Mouse (Mus musculus) naive thymus-derived CD4-positive, alpha-beta T cell, adult 2 months (primary cell): ENCODE results near the gene Lrrc3c.

Source experiments
- DNase-seq: peaks from one replicate; pipeline ENCODE4 v3.0.0-alpha.2; 2011; ENCODE audit warnings: low read depth

Lrrc3c gene

DNA sequence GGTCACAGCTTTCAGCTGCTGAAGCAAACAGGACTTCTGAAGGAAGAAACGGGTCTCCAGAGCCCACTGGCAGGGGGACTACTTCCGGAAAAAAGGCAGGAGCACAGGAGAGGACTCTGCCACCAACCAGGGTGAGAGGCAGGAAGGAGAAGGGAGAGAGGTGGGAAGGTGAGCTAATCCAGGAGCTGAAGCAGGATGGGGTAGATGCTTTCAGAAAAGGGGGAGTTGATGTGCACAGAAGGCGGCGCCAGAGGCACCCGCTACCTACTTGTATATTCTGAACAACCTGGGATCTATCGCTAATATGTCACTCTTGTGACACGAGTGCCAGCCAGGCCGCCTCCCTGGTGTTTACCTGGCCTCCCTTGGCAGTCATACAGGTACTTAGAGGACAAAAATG is at the start of gene Lrrc3c:
Gene Lrrc3c, plus strand, starts transcription at position 301 of the 400 bp plus-strand sequence.
- DNase-seq, result no peak

DNA sequence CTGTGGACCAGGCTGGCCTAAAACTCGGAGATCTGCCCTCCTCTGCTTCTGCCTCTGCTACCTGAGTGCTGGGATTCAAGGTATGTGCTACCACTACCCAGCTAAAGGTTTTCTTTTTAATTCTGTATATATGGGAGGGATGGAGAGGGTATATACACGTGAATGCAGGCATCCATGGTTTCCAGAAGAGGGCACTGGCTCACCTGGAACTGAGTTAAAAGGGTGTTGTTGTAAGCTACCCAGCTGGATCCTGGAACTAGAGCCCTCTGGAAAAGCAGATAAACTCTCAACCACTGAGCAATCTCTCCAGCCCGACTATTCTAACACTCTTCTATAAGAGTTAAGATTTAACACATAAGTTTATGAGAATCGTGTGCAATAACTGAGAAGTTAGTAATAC is 48.7 kb upstream of the Lrrc3c start:
- DNase-seq, result no peak

- peak; percentile 88 for DNase-seq
These were observed 47.6 kb upstream of the Lrrc3c start for GRCm38 (mm10) chr11:98550311-98550974.

- DNase-seq, result peak; percentile 99
These were observed 46.9 kb upstream of the Lrrc3c start, which contains the start of gene Zpbp2 for GRCm38 (mm10) chr11:98550975-98551828. Gene Zpbp2, plus strand, starts transcription at chr11:98551097.

DNA sequence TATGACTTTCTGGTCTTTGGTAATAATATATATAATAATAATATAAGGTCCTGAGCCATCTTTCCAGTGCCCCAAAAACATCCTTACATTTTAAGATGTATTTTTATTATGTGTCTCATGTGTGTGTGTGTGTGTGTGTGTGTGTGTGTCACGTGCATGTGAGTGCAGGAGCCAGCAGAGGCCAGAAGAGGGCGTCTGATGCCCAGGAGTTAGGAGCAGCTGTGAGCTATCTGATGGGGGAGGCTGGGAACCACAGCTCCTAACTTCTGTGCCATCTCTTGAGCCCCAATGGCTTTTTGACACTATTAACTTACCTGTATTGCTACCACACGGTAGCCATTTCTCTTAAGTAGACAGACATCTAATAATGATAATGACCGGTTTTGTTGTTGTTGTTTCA is 44.1 kb upstream of the Lrrc3c start:
- no peak for DNase-seq

DNA sequence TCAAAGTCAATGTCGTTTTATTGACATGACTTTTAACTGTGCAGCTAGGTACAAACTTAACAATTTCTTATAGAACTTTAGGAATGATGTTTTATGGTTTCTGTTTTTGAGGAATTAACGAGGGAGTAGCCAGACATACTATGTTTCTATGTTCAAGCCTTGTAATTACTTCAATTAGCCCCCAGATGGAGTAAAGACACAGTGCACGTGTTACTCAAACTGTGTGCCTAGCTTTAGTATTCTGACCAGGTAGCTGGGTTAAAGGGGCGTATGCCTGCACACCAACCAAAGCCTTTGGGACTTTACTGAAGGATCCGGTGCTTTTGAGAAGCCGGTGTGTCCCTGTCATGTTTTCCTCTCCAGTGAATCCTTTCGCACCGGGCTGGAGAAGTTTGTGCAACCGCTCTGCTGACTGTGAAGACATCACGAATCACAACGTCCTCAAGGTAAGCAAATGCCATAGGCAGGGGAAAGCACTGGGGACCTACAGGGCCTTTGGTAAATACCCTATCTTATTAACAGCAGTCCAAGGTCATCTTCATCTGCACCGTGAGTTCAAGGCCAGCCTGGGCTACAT is 42.9 kb upstream of the Lrrc3c start:
- peak; percentile 53 for DNase-seq

- no peak for DNase-seq
These were observed 37.1 kb upstream of the Lrrc3c start for GRCm38 (mm10) chr11:98560942-98561341.

DNA sequence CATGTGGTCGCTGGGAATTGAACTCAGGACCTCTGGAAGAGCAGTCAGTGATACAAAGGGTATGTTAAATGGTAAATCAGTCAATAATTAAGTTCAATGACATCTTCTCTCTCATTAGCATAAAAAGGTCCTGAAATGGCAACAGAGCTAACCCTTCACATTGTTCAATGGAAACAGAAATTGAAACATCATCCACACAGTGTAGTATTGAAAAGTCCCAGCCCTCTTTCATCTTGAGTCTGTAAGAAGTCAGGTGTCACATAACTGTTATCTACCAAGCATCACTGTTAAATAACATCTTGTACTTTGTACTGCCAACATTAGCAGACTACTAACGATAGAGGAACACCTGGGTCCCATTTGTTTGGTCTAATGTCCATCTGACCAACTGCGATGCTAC is 35.1 kb upstream of the Lrrc3c start:
- no peak for DNase-seq

- no peak for DNase-seq
These were observed 34.1 kb upstream of the Lrrc3c start for GRCm38 (mm10) chr11:98563921-98564414.

DNA sequence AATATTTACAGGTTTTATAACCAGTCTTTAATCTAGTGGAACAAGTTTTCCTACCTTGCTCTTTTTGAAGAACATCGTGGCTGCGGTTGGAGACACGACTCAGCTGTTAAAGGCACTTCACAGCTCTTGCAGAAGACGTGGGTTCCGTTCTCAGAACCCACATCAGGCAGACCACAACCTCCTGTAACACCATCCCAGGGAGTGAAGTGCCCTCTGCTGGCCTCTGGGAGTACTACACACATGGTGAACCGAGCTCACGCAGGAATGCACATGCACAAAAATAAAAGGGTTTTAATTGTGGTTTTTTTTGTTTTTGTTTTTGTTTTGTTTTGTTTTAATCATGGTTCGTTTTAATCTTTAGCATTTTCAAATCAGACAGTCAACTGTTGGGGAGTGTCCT is 29.8 kb upstream of the Lrrc3c start:
- peak; percentile 72 for DNase-seq

DNA sequence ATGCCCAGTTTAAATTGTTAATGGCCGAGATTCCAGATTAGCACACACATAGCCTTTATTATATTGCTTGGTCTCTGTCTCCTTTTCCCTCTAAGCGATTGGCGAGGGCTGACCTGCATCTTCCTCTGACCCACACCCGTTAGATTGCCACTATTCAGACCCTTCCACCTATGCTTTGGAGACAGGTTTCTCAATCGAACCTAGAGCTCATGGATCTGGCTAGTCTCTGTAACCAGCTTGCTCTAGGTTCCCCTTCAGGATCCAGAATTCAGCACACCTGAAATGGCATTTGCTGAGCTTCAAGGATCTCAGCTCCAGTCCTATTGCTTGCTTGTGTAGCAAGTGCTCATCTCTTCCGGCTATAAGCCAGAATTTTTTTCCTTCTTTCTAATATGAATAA is 28.6 kb upstream of the Lrrc3c start:
- DNase-seq, result no peak

DNA sequence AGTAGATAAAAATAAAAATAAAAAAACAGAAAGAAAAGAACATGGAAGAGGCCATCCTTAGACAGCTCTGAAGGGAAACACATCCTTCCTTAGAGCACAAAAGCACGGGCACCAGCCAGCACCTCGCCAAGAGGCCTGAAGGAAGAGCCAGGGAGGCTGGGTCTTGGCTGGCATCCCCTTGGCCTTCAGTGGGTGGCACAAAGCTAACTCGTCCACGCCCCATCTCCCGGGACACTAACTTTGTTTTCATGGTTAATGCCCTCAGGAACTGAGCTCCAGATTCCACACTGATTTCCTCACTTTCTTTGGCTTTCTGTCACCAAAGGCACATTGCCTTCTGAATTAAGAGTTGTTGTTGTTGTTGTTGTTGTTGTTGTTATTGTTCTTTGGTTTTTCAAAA is 20.3 kb upstream of the Lrrc3c start:
- no peak for DNase-seq

DNA sequence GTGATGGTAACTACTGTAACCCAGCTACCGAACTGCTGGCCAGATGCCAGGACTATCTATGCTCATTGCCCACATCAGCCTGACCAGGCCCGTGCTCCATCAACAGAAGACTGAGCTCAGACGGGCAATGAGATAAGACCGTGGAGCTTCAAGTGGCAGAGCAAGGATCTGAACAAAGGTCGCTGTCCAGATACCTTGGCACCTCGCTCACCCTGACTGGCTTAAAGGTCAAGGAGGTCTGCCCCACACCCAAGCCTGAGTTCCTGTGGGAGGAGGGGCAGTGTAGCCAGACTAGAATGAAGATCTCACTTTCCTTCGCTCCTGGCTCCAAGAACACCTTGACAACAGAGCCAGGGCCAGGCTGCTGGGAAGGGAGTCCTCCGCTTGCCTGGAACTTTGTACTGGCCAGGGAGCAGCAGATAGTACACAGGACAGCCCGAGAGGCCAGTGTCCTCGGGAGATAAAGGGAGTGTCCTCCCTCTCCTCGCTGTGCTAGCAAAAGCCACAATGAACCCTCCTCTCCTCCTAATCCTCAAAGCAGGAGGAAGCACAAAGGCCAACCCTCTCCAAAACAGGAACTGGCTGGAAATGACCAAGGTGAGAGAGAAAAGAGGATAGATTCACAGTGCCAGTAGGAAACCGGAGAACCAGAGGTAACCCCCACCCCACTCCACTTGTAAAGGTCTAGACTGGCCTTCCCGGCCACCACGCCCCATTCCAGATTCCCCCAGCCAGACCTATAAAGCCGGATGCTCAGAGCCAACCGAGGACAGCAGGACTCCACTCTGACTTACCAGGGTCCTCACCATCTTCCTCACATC is 17.6 kb upstream of the Lrrc3c start:
- no peak for DNase-seq

- no peak for DNase-seq
These were observed 16.6 kb upstream of the Lrrc3c start for GRCm38 (mm10) chr11:98581286-98582029.

DNA sequence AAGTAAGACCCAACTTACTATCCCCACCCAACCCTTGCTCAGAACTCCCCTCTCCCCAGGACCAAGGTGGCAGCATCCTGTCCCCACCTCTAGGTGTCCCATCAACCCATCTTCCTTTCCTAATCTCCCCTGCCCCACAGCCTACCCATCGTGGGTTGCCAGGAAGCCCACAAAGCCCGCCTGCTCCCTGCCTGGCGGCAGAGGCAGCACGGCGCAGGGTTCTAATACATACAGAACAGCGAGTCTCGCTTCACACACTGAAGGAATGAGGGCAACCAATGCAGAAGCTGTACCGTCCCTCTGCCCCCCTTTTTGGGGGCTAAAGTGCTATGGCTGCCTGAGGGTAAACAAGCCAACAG is 16.1 kb upstream of the Lrrc3c start:
- DNase-seq, result no peak

DNA sequence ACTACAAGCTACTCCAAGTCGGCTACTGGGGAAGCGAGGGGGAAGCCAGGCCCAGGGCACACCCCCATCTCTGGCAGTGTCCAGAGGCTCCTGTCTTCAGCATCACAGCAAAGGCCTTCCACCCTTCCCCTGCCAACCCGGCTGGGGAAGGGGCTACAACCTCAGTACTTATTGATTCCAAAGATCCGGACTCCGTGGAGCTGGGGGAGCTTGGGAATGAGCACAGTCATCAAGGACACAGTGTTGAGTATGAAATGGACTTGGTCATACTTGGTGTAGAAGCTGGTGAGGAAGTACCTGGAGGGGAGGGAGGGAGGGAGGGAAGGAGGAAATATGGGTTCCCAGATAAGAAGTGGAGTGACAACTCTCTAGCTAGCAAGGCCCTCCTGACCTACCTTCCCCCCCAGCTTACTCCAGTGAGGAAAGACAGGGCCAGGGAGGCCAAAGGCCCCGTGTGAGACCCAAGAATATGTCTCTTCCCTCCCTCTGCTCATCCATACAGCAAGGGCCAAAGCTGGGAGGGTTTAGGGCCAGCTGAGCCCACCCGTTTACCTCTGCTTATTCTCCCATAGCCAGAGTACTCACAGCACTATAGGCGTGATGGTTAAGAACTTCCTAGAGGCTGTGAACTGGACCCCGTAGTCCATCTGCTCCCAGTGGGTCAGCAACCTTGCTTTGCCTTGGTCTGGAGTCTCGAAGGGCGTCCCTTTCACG is 15.4 kb upstream of the Lrrc3c start:
- DNase-seq, result no peak

- no peak for DNase-seq
These were observed 14.9 kb upstream of the Lrrc3c start for GRCm38 (mm10) chr11:98583265-98583552.

DNA sequence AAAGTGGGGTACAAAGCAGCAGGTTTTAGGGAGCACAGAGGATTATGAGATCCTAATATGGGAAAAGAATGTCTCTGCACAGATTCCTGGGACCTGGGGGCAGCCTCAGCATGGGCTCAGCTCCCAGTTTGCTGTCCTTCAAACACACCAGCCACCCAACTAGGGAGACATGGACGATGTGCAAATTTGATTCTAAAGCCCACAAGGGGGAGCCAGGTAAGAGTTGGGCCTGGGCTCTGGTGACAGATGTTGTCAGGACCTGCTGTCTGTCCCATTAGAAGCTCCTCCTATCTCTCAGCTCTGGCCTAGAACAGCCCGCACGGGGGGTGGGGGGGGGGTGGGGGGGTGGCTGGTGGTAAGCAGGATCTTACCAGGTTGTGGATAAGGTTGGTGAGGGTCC is 14.5 kb upstream of the Lrrc3c start:
- DNase-seq, result no peak

DNA sequence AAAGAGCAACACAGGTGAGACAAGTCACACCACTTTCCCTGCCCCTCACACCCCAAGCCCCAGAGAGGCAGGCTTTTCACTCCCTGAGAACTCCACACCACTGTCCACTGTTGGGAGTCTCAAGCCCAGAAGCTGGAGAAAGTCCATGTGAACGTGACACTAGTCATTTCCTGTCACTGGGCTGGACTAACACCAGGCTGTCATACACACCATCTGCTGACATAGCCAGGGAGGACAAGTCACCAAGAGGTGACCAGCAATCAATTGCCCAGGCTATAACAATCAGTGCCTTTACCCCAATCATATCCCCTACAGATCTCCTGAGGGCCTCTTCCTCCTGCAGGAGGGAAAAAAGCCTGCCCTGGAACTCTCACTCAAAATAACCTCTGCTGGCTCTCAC is 13.9 kb upstream of the Lrrc3c start:
- no peak for DNase-seq

GRCm38 (mm10) chr11:98584629-98585177 is 13.4 kb upstream of the Lrrc3c start:
- DNase-seq, result no peak
